Mouse (Mus musculus) adipocyte (in vitro differentiated cells): ENCODE measurements at regions not wholly inside any gene's neighbourhood (a gene's known extent, or its start where the extent isn't known, plus 50 kb on each side); places are given as distances from the start of the nearest gene placed in this dataset.
"Not testable (repeated sequence)": the region's sequence is repeated elsewhere in the genome, so short reads cannot be mapped to it uniquely, and the experiment has no call there.

Experiments
- DNase-seq: peaks from one replicate; pipeline ENCODE4 v3.0.0-alpha.2; 2016; ENCODE audit warnings: low spot score

- DNase-seq, result no peak
These were observed 152.5 kb upstream of the Unc93a2 start for GRCm38 (mm10) chr17:7537618-7538266.

- DNase-seq, result no peak
These were observed 151.9 kb upstream of the Unc93a2 start for GRCm38 (mm10) chr17:7537210-7537609.

- DNase-seq, result no peak
These were observed 149.3 kb upstream of the Unc93a2 start for GRCm38 (mm10) chr17:7534386-7535059.

DNA sequence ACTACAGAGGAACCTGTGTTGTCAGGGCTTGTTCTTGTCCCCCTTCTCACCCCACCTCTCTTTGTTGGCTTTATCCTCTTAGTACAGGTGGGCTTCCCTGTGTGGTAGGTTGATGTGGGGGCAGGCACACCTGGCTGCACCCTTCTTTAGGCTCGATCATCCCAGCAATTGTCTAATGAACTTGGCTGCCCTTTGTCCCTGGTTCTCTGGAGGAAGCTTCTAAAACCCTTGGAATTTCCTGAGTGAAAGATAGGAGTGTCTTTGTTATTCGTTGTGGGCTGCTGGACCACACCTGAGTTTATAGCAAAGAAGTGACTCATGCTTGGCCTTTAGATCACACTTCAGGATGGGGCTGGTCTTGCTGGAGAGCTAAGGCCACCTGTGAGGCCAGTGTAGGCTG lies 148.3 kb upstream of the Unc93a2 start:
- no peak for DNase-seq

- no peak for DNase-seq
These were observed 147.4 kb upstream of the Unc93a2 start for GRCm38 (mm10) chr17:7532618-7533017.

DNA sequence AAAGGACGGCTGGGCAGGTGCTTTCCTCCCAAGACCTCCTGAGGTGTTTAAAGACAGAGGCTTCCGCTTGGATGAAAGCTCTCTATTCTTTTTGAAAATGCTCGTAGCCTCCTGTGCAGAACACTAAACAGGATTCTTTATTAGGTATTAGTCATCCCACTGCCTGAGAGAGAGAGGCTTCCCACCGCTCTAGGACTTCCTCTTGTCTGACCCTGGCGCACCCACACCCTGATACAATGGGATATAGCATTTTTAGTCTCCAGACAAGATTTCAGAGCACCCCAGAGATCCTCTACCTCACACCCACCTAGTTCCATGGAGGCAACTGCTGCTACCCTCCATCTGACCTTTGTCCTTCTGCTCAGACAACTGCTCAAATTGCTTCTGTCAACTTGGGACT lies 144.0 kb upstream of the Unc93a2 start:
- no peak for DNase-seq

DNA sequence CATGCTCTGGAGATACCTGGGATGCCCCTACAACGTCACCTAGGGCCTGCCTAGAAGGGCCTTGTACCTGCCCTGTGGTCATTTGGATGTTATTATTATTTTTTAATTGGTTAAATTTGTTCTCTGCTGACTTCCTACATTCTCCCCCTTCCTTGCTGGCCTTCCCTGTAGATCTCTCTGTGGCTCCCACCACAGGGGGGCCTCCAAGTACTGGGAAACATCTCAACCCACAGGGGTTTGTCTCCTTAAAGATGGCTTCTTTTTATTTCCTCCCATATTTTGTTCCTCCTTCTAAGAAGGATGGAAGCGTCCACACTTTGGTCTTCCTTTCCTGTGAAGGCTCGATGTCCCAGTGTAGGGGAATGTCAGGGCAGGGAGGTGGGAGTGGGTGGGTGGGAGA lies 142.4 kb upstream of the Unc93a2 start:
- no peak for DNase-seq

GRCm38 (mm10) chr17:7524497-7524896 lies 139.2 kb upstream of the Unc93a2 start:
- not testable (repeated sequence) for DNase-seq

GRCm38 (mm10) chr17:7521127-7521526 lies 135.9 kb upstream of the Unc93a2 start:
- no peak for DNase-seq
